Mouse (Mus musculus): Measurements from ENCODE around the gene Palm2. TPM values are rescaled to one million over a fixed set of nuclear protein-coding genes. Genes with fewer than 3 reads are reported as not detected.

Gene Palm2
- total RNA-seq, 2 experiments from 2014 or later: 48.4 to 64.2 TPM

DNA sequence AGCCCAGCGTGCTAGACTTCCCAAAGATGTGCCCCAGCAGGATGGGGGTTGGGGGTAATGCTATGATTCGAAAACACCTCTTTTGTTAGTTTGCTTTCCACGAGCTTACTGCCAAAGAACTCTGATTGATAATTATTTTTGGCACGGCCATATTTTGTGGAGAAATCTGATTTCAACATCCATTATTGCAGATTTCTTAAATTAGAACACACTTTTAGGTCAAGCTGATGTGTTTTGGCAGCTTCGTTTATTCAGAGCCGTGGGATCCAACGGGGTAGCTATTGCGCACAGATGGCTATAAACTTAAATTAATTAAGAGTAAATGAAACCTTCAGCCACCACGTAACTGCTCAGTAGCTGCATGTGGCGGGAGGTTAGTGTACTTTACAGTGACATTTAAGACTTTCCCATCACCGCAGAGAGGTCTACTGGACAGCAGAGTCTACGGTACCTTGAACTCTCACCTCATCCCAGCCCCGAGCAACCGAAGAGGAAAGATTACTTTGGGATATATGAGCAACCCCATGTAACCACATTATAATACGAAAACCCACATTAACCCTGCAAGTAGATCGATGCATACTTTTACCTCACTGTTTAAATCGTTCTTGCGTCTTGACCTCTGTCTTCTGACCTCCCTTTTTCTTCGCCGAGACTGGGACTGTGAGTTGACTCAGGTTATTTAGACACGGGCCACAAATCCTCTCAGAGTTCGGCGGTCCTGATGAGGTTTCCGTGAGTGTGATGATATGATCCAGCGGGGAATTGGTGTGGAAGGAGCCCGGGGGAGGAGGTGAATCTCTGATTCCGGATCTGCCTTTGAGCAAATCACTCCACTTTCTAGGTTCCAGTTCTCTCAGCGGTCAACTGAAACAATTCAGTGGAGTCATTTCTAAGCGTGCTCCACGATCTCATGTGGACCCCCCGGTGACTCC is 80.2 kb downstream of the Palm2 start:
- no peak for DNase-seq

DNA sequence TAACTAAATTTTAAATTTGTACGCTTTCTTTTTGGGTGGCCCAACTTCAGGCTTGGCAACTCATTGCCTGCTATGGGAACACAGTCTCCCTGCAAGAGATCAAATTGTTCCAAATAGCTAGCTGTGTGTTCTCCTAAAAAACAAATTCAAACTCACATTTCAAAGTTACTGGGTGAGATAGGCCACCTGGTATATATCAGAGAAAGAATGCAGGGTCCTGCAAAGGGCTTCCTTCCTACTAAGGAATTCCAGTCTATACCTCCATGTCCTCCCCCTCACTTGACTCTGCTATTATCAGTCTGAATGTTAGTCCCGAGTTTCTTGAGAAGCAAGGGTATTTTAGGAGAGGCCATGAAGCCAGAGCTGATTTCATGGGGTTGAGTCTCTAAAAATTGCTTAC is 81.3 kb downstream of the Palm2 start:
- no peak for DNase-seq

DNA sequence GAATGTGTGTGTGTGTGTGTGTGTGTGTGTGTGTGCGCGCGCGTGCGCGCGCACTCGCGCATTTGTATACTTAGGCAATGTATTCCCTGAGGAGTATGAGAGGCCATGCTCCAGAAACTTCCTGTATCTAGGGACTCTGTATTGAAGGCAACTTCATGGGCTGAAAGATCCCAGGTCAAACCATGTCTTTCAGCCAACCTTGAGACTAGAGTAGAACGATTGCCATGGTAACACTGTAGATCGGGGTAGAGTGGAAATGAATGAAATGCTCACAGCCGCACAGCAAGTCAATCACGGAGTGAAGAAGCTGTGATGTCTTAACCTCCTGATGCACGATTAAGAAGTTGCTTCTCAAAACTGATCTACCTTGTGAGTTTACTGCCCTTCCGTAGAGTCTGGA is 89.4 kb downstream of the Palm2 start:
- no peak for DNase-seq

GRCm38 (mm10) chr4:57524461-57524860 is 90.4 kb downstream of the Palm2 start:
- DNase-seq: peak; percentile 65

DNA sequence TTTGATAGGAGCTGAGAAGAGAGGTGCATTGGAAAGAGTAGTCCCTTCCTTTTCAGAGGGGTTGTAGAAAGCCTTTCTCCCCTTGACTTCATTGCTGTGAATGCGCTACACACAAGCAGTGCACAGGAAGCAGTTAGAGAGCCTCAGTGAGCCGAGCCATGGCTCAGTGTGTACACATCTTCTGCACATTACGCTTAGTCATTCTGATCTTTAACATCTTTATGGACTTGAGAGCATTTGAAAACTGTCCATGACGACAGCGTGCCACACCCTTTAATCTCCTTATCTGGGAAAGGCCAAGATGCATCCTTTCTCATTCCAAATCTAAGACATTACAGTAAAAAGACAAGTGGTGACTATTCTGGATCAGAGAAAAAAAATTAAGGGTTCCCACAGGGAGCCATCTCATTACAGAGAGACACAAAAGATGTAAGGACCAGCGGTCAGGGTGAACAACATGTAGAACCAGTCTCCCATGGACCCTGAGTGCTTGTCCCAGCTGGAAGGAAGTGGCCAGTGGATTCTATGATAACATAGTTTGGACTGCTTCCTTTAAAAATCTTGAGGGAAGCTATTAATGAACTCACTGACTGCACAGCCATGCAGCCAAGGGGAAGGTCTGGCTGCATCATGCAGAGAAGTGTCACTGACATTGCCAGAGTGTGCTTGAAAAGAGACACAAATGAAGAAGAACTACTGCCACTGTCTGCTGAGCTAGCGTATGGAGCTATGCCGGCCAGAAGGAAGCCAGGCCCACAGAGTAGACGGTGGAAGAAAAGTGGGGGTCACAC is 91.4 kb downstream of the Palm2 start:
- DNase-seq: peak; percentile 25

- DNase-seq: no peak
These were observed 94.2 kb downstream of the Palm2 start for GRCm38 (mm10) chr4:57528296-57528695.

GRCm38 (mm10) chr4:57533686-57534085 is 99.6 kb downstream of the Palm2 start:
- DNase-seq: no peak

GRCm38 (mm10) chr4:57534232-57534631 is 100.2 kb downstream of the Palm2 start:
- no peak for DNase-seq

- DNase-seq: no peak
These were observed 101.0 kb downstream of the Palm2 start for GRCm38 (mm10) chr4:57535087-57535486.

DNA sequence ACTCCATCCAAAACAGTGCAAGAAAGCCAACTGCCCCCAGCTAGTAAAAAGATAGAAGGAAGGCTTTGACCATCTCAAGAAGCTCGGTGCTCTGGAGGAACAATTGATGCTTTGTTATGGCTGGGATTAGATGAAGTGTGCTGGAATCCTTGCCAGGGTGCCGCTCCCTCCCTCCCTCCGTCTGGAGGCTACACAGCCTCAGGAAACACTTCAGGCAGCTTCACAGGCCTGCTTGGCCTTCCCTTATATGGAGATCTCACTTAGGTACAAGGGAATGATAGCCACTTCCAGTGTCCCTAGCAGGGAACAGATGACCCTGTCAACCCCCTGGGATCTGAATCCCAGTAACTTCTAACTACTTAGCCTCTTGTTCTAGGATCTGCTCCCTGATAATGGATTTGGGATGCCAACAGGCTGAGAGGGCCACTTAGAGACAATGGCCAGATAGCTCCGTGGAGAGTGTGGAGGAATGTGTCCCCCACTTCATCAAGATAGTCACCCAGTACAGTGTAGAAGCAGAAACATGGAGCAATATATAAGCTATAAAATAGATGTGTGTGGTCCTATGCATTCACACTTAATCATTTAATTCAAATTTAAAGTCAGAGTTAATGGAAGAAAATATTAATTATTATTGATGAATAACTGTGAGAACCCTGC is 104.1 kb downstream of the Palm2 start:
- DNase-seq: peak; percentile 50

GRCm38 (mm10) chr4:57543692-57544256 is 109.7 kb downstream of the Palm2 start:
- no peak for DNase-seq

GRCm38 (mm10) chr4:57547785-57548184 is 113.7 kb downstream of the Palm2 start:
- DNase-seq: no peak

- DNase-seq: no peak
These were observed 116.2 kb downstream of the Palm2 start for GRCm38 (mm10) chr4:57550216-57550615.

DNA sequence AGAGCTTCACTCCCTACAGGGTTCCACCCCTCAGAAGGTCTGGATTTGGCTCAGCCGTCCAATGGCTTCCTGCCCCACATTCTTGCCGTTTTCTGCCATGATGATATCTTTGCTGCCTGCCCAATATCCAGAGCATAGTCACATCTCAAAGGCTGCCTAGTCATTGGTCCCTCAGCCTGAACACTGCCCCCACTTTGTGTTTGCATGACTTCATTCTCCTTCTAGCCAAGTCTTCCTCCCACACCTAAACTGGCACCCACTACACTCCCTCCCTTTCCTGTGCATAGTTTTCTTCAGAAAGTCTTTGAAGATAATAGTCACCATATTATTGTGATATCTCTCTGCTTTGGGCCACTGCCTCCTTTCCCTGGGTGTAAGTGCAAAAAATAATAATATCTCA is 123.1 kb downstream of the Palm2 start:
- DNase-seq: no peak

- DNase-seq: no peak
These were observed 125.4 kb downstream of the Palm2 start for GRCm38 (mm10) chr4:57559438-57559837.

DNA sequence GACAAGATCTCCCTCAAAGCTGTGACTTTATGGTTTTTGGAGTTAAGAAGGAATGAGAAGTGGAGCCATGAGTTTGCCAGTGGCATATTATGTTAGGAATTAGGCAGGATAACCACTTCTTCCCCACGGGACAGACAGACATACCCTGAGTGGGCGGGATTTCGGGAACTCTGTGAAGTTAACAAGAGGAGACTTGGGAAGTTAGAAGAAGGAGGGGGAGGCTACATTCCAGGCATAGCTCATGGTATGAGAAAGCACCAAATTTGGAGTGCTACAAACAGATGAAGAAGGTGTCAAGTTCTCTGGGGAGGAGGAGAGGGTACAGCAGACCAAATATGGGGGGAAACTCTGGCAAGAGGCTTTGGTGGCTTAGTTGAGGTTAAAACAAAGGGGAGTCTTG is 126.0 kb downstream of the Palm2 start:
- DNase-seq: peak; percentile 46

DNA sequence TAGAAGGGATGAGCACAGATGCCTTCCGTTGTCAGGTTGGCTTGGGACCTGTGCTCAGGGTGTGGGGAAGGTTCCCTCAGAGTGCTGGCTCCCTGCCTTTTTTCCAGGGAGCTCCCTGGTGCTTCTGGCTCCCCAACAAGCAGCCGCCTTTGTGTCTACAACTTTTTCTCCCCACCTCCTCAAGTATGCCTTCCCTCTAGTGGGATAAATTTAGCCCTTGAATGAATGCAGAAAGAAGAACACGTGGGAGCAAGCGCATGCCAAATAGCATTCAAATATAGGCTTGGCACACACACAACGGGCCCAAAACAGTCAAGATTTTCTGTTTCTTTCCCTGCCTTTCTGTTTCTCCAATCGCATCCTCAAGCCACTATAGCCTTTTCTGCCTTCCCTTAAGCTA is 127.0 kb downstream of the Palm2 start:
- DNase-seq: peak; percentile 66

DNA sequence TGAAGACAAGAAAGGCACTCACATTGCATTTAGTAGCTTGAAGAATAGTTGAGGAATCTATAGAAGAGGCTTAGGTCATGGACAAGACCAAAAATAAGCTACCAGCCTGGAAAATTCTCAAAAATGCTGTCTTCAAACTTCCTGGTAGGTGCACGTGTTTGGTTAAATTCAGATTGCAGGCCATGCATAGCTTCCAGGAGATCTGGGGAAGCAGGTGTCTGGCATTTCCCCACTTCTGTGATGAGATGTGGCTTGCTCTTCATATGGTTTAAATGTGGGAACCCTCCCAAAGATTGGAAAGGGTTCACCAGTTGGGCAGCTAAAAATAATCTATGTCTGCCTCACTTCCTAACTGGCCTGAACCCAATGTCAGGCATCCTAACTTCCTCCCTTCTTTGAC is 131.2 kb downstream of the Palm2 start:
- no peak for DNase-seq

DNA sequence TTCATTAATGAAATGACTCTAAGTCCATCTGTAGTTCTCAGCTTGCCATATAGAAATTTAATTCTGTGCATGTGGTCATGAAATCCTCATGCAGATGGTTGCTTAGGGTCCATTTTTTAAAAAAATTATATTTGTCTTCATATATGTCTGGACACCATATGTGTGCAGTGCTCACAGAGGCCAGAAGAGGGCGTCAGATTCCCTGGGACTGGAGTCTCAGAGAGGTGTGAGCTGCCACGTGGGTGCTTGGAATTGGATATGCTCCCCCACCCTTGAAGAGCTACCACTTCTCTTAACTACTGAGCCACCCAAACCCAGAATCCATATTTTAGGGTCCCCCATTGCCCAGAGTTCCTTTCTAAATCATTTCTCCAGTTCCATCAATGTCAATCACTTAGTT is 131.8 kb downstream of the Palm2 start:
- DNase-seq: no peak

GRCm38 (mm10) chr4:57567666-57568206 is 133.7 kb downstream of the Palm2 start, which contains the start of gene Pakap:
Gene Pakap (plus strand): TSS chr4:57568179.
- DNase-seq: peak; percentile 82

- DNase-seq: peak; percentile 37
These were observed 134.4 kb downstream of the Palm2 start for GRCm38 (mm10) chr4:57568268-57569068.

DNA sequence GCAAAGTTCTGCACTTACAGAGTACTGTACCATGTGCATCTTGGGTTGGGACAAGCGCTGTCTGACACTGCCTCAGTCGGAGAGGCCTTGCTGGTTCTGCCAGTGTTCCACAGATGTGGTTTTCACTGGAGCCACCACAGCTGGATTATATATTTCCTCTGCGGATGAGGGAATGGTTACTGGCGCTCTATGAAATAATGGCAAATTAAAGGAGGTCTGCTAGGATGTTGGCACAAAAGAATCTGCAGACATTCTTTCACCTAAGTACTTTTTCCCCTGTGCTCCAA is 135.0 kb downstream of the Palm2 start:
- DNase-seq: no peak
